ENCODE assay signal across 8 mouse cellular contexts in genomic region chr8:84665385-84665893, GRCm38 (mm10). TPM values are rescaled to one million over a fixed set of nuclear protein-coding genes. Genes with fewer than 3 reads are reported as not detected.
A peak's percentile ranks its signal among the peaks of the same experiment; 100 is the strongest.
DNase-seq lines count a peak whose midpoint lies in the region; ATAC-seq and TF ChIP-seq lines count a peak whose summit lies in the region.

No protein-coding gene starts in this region.

- H3K4me2 ChIP-seq in hindbrain, embryonic 16.5 days (ENCODE audit: low read length) = peak overlapping the region; percentile 79
- H3K4me2 ChIP-seq in myocyte (ENCODE audit: low read depth) = peak overlapping the region; percentile 86

- peaks cover 20% of the 10 kb centered on the region for H3K79me2 ChIP-seq in myocyte (ENCODE audit: control insufficient read depth, insufficient read depth)

- H3ac ChIP-seq in myocyte (ENCODE audit: control insufficient read depth, insufficient read length) = peak overlapping the region; percentile 22

- 0 out of 2 replicates have a peak, but pooled peaks cover 2% of the 10 kb centered on the region for H3K4me1 ChIP-seq in cortical plate, adult 2 months (ENCODE audit: control insufficient read depth, insufficient read depth, low read length)
- H3K4me1 ChIP-seq in hindbrain, embryonic 16.5 days (ENCODE audit: control insufficient read depth, insufficient read depth, low read depth, low read length) = peaks cover 35% of the 10 kb centered on the region

- H3K9ac ChIP-seq in hindbrain, embryonic 16.5 days (ENCODE audit: low read depth, low read length) = peak overlapping the region; percentile 74

- TF ChIP-seq CTCF in layer of hippocampus, adult 2 months (conservative IDR thresholded peaks at IDR 0.05) = no peak
- TF ChIP-seq CTCF in cortical plate, adult 2 months (IDR thresholded peaks at IDR 0.05; ENCODE audit: extremely low read depth, insufficient read depth, low read length) = no peak

- no peak; the same call in 1 of the 2 replicates for TF ChIP-seq POLR2A in cortical plate, adult 2 months (IDR thresholded peaks at IDR 0.05; ENCODE audit: extremely low read depth, insufficient read depth, low read length)
- no peak for TF ChIP-seq POLR2A in myocyte (IDR thresholded peaks at IDR 0.05; ENCODE audit: insufficient read length, low read depth)

- DNase-seq in layer of hippocampus, adult 2 months (ENCODE audit: low spot score in 2 of 2) = no peak
- DNase-seq in layer of hippocampus, adult 18-20 months (ENCODE audit: low spot score in 2 of 2) = no peak
- DNase-seq in layer of hippocampus, postnatal 36 days = no peak
- DNase-seq in thymus, postnatal 10 days (ENCODE audit: low spot score in 2 of 2) = no peak
- no peak for DNase-seq in adrenal gland, adult 8-10 months

- WGBS in hindbrain, embryonic 16.5 days = 3% methylated on average over 14 of the region's 14 CpGs

- H3K36me3 ChIP-seq in hindbrain, embryonic 16.5 days (ENCODE audit: control insufficient read depth, insufficient read depth, low read length) = 0 out of 2 replicates have a peak, but pooled peaks cover 4% of the 10 kb centered on the region
- H3K36me3 ChIP-seq in myocyte (ENCODE audit: control insufficient read depth, insufficient read depth) = no peaks in the 10 kb centered on the region

- no peaks in the 10 kb centered on the region for H3K9me3 ChIP-seq in hindbrain, embryonic 16.5 days (ENCODE audit: control insufficient read depth, low read length)

- H3K27ac ChIP-seq in layer of hippocampus, adult 2 months = peak overlapping the region; percentile 86
- 0 out of 2 replicates have a peak overlapping the region, but pooled peaks have one; percentile 1 for H3K27ac ChIP-seq in cortical plate, adult 2 months (ENCODE audit: insufficient read depth, low read length)
- H3K27ac ChIP-seq in hindbrain, embryonic 16.5 days (ENCODE audit: low read depth, low read length) = peak overlapping the region; percentile 90

- H3K4me3 ChIP-seq in layer of hippocampus, adult 2 months = peak overlapping the region; percentile 85
- H3K4me3 ChIP-seq in cortical plate, adult 2 months (ENCODE audit: insufficient read depth, low read length) = peak overlapping the region; percentile 68
- peak overlapping the region; percentile 67 for H3K4me3 ChIP-seq in hindbrain, embryonic 16.5 days (ENCODE audit: low read length)
- H3K4me3 ChIP-seq in myocyte = peak overlapping the region; percentile 99

- H3K27me3 ChIP-seq in hindbrain, embryonic 16.5 days (replicated peaks; ENCODE audit: control insufficient read depth, insufficient read depth, low read length) = 0 out of 2 replicates have a peak, but pooled peaks cover 2% of the 10 kb centered on the region
- H3K27me3 ChIP-seq in myocyte (ENCODE audit: control insufficient read depth, insufficient read depth, insufficient read length) = no peaks in the 10 kb centered on the region

- peak; percentile 15 for ATAC-seq in hindbrain, embryonic 16.5 days

TF ChIP-seq in myocyte, 11 proteins besides CTCF, POLR2A, EP300 and RAD21:
- TF ChIP-seq REST (IDR thresholded peaks at IDR 0.05; ENCODE audit: insufficient read depth, insufficient read length) (no peak), USF1 (IDR thresholded peaks at IDR 0.05; ENCODE audit: low read depth) (no peak), MYOG (IDR thresholded peaks at IDR 0.05; ENCODE audit: control insufficient read depth in 1 of 3, insufficient read depth in 1 of 3, insufficient read length in 2 of 3, low read depth in 2 of 3) (no peak), E2F4 (IDR thresholded peaks at IDR 0.05; ENCODE audit: insufficient read depth) (no peak), MAX (IDR thresholded peaks at IDR 0.05; ENCODE audit: low read depth) (no peak)
TF ChIP-seq in myocyte: peak in this region for 0.

RNA-seq across cellular contexts. Expression of gene Ier2, which starts 2.8 kb away (rescaled TPM):
- total RNA-seq in layer of hippocampus, adult 2 months (2021) = 1 to 10 TPM; 5.1 to 7.2 TPM
- 10 to 100 TPM in 1 of 2 experiments, 1 to 10 TPM in 1; 6.2 to 10.0 TPM for total RNA-seq in layer of hippocampus, adult 18-20 months (2021)
- polyA plus RNA-seq in cortical plate, adult 2 months (2012; rRNA removed) = 9.6 and 13.4 TPM in 2 replicates
- 18.2 and 19.6 TPM in 2 replicates for polyA plus RNA-seq in hindbrain, embryonic 16.5 days (2015; fragmentation: Nextera tagmentation; extraction: Ambion mirVana)
- polyA plus RNA-seq in myocyte (2012; fragmentation: generic; extraction: Trizol) = 75.7 TPM
- total RNA-seq in layer of hippocampus, postnatal 36 days (2021) = 1 to 10 TPM; 7.2 to 7.6 TPM
- 10 to 100 TPM; 18.3 to 48.9 (median 22.3) TPM for total RNA-seq in adrenal gland, adult 8-10 months (2022)

RNA-seq across cellular contexts. Expression of gene Trmt1, which starts 20.7 kb away (rescaled TPM):
- 100 to 1,000 TPM; 109 to 113 TPM for total RNA-seq in layer of hippocampus, adult 2 months (2021)
- total RNA-seq in layer of hippocampus, adult 18-20 months (2021) = 100 to 1,000 TPM in 1 of 2 experiments, 10 to 100 TPM in 1; 96.9 to 108 TPM
- 145 and 185 TPM in 2 replicates for polyA plus RNA-seq in cortical plate, adult 2 months (2012; rRNA removed)
- 66.8 and 71.2 TPM in 2 replicates for polyA plus RNA-seq in hindbrain, embryonic 16.5 days (2015; fragmentation: Nextera tagmentation; extraction: Ambion mirVana)
- 94.4 TPM for polyA plus RNA-seq in myocyte (2012; fragmentation: generic; extraction: Trizol)
- 100 to 1,000 TPM in 1 of 2 experiments, 10 to 100 TPM in 1; 95.2 to 115 TPM for total RNA-seq in layer of hippocampus, postnatal 36 days (2021)
- 100 to 1,000 TPM in 2 of 4 experiments, 10 to 100 TPM in 2; 75.4 to 109 (median 88.5) TPM for total RNA-seq in adrenal gland, adult 8-10 months (2022)

RNA-seq across cellular contexts. Expression of gene Nacc1, which starts 22.2 kb away (rescaled TPM):
- total RNA-seq in layer of hippocampus, adult 2 months (2021) = 10 to 100 TPM; 91.8 to 93.9 TPM
- total RNA-seq in layer of hippocampus, adult 18-20 months (2021) = 10 to 100 TPM; 94.8 to 95.5 TPM
- 86.5 and 86.7 TPM in 2 replicates for polyA plus RNA-seq in cortical plate, adult 2 months (2012; rRNA removed)
- polyA plus RNA-seq in hindbrain, embryonic 16.5 days (2015; fragmentation: Nextera tagmentation; extraction: Ambion mirVana) = 12.4 and 15.5 TPM in 2 replicates
- polyA plus RNA-seq in myocyte (2012; fragmentation: generic; extraction: Trizol) = 56.1 TPM
- 10 to 100 TPM; 85.9 to 92.2 TPM for total RNA-seq in layer of hippocampus, postnatal 36 days (2021)
- total RNA-seq in adrenal gland, adult 8-10 months (2022) = 10 to 100 TPM; 81.0 to 86.9 (median 83.7) TPM

RNA-seq across cellular contexts. Expression of gene Lyl1, which starts 35.8 kb away (rescaled TPM):
- 1 to 10 TPM; 2.3 to 2.6 TPM for total RNA-seq in layer of hippocampus, adult 2 months (2021)
- total RNA-seq in layer of hippocampus, adult 18-20 months (2021) = 1 to 10 TPM; 2.0 to 2.2 TPM
- polyA plus RNA-seq in cortical plate, adult 2 months (2012; rRNA removed) = 3.3 and 3.4 TPM in 2 replicates
- 2.6 and 3.2 TPM in 2 replicates for polyA plus RNA-seq in hindbrain, embryonic 16.5 days (2015; fragmentation: Nextera tagmentation; extraction: Ambion mirVana)
- polyA plus RNA-seq in myocyte (2012; fragmentation: generic; extraction: Trizol) = not detected
- 1 to 10 TPM; 1.2 to 2.0 TPM for total RNA-seq in layer of hippocampus, postnatal 36 days (2021)
- 1 to 10 TPM; 3.1 to 5.6 (median 4.2) TPM for total RNA-seq in adrenal gland, adult 8-10 months (2022)

RNA-seq across cellular contexts. Expression of gene G430095P16Rik, which starts 57.4 kb away (rescaled TPM):
- under 1 TPM in 1 of 2 experiments, not detected in 1; 0.54 TPM for total RNA-seq in layer of hippocampus, adult 2 months (2021)
- not detected for total RNA-seq in layer of hippocampus, adult 18-20 months (2021)
- polyA plus RNA-seq in cortical plate, adult 2 months (2012; rRNA removed) = 0.30 and 0.42 TPM in 2 replicates
- 0.82 and 0.89 TPM in 2 replicates for polyA plus RNA-seq in hindbrain, embryonic 16.5 days (2015; fragmentation: Nextera tagmentation; extraction: Ambion mirVana)
- 9.4 TPM for polyA plus RNA-seq in myocyte (2012; fragmentation: generic; extraction: Trizol)
- total RNA-seq in layer of hippocampus, postnatal 36 days (2021) = not detected
- under 1 TPM in 2 of 4 experiments, not detected in 2; 0.52 to 0.73 TPM for total RNA-seq in adrenal gland, adult 8-10 months (2022)

Comparison
In these comparisons a context has a peak if more than half of its experiments do, and no peak if none do; other contexts are left out.
1. H3K27ac ChIP-seq: peak in every context shown above with its lines; median percentile 90 in hindbrain, embryonic 16.5 days; 86 in layer of hippocampus, adult 2 months; 1 in cortical plate, adult 2 months.